Mouse (Mus musculus) yolk sac, embryonic 10.5 days (tissue): ENCODE results near the gene Gm10912.
"Not testable (repeated sequence)": the region's sequence is repeated elsewhere in the genome, so short reads cannot be mapped to it uniquely, and the experiment has no call there.

Source experiments
- DNase-seq: peaks from one replicate; pipeline ENCODE4 v3.0.0-alpha.2; 2017; ENCODE audit warnings: low spot score

Gene Gm10912

GRCm38 (mm10) chr2:104065526-104065925 lies at the start of gene Gm10912:
Gene Gm10912, plus strand, starts transcription at chr2:104065826.
- DNase-seq: not testable (repeated sequence)

DNA sequence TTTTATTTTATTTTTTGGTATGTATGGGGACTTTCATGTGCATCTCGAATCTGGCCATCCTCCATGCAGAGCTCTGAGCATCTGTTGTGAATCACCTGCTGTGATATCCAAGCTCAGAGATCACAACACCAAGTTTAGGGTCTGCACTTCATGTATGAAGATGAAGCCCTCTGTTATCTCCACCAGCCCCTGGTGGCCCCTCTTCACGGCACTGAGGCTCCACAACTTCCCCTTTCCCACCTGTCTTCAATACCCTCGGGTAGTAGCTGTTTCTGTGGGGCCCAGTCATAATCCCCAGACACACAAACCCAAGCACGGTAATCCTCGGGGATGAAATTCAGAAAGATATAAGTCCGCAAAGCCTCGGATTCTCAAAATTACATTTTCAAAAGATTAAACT lies 42.5 kb upstream of the Gm10912 start:
- DNase-seq: no peak

- DNase-seq: no peak
Observed at GRCm38 (mm10) chr2:104024656-104025055, 41.0 kb upstream of the Gm10912 start.

DNA sequence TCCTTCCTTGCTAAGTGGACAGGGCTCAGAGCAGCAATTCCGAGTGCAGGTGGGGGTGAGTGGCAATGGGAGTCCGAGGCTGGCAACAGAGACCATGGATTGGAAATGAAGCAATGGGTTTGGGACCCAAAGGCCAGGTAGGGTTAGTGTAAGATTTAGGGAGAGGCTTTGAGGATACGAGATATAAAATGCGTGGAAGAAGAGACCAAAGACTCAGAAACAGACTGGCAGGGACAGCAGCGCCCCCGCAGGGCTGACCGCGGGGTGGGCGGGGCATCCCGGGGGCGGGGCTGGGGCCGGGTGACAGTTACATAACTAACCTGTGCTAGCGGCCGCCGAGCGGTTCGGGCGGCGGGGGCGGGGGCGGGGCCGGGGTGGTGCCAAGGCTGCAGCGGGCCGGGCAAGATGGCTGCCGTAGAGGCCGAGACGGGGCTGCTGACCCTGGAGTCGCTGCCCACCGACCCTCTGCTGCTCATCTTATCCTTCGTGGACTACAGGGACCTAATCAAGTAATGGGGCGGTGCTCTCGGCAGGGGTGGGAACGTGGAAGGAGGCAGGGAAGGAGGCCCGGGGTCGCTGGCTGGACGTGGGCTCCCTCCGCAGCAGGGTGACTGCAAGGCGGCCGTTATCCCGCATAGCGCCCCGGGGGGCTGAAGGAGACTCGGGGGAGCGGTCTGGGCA lies 38.0 kb upstream of the Gm10912 start, which contains the start of gene Fbxo3:
TSS of gene Fbxo3 (plus strand) at position 264 of the 681 bp plus-strand sequence.
- DNase-seq: peak; percentile 94

GRCm38 (mm10) chr2:104028139-104028723 lies 37.4 kb upstream of the Gm10912 start, which contains the start of gene 4931422A03Rik:
Gene 4931422A03Rik, minus strand, starts transcription at chr2:104028361.
- peak; percentile 18 for DNase-seq

GRCm38 (mm10) chr2:104029074-104029473 lies 36.6 kb upstream of the Gm10912 start:
- no peak for DNase-seq

DNA sequence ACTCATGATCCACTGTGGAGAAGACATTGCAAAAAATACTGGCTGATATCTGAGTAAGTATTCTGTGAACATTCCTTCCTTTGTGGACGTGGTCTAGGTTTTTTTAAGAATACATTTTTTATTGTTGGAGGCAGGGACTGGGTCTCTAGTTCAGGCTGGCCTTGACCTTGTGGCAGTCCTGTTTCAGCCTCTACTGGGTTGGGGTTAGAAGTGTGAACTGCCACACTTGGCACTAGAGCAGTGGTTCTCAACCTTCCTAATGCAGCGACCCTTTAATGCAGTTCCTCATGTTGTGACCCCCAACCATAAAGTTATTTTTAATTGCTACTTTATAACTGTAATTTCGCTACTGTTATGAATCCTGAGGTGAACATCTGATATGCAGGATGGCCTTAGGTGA lies 35.2 kb upstream of the Gm10912 start:
- no peak for DNase-seq

DNA sequence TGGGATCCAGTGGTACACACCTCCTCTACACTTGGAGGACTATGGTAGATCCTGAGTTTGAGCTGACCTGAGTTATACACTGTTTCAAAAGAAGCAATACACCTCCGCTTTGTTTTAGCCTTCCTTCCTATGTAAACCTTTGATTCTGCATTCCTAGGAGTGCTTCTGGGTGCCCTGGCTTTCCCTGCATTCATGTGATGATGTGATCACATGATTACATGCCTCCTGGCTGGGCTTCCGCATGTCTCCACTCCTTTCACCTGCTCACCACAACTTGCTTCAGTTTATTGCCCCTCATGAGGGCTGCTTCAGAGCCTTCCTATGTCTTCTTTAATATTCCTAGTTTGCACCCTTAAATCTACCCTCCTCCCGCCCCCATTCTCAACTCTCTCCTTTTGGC lies 33.6 kb upstream of the Gm10912 start:
- no peak for DNase-seq

- peak; percentile 64 for DNase-seq
Observed at GRCm38 (mm10) chr2:104034832-104035472, 30.7 kb upstream of the Gm10912 start.

GRCm38 (mm10) chr2:104035595-104035994 lies 30.0 kb upstream of the Gm10912 start:
- DNase-seq: no peak

DNA sequence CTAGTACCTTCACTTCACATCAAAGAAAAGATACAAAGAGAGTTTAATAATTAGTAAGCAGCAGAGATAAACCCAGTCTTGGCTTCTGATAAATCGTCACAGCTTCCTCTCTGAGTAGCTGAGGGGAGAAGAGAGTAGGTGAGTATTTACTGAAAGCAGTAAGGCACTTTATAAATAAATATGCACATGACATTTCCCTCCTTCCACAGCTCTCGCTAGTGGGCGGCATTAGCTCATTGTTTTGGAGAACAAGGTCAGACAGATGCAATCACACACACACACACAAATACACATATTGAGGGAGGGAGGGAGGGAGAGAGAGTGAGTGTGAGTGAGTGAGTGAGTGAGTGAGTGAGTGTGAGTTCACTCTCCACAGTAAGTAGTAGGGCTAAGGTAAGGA lies 29.3 kb upstream of the Gm10912 start:
- DNase-seq: no peak

GRCm38 (mm10) chr2:104038236-104038635 lies 27.4 kb upstream of the Gm10912 start:
- no peak for DNase-seq

DNA sequence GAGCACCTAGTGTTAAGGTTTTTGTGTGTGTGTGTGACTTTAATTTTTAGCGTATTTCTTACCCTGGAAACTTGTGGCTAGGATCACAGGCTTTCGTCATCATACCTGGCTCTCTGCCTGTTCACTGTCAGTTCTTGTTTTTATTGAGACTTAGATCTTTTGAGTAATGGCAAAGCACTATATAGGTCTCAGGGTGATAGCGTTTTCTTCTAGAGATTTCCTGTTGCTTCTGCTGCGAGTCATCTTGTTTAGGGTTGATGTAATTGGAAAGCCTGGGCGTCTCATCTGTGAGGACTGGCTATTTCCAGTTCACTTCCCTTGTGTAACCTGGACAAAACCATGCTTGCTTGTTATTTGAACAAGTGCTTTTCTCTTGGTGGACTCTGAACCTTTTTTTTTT lies 24.0 kb upstream of the Gm10912 start:
- DNase-seq: no peak

- no peak for DNase-seq
Observed at GRCm38 (mm10) chr2:104042766-104043165, 22.9 kb upstream of the Gm10912 start.

- DNase-seq: peak; percentile 32
Observed at GRCm38 (mm10) chr2:104043624-104044478, 21.8 kb upstream of the Gm10912 start.

GRCm38 (mm10) chr2:104044479-104045080 lies 21.0 kb upstream of the Gm10912 start:
- DNase-seq: no peak

- DNase-seq: no peak
Observed at GRCm38 (mm10) chr2:104058381-104058780, 7.2 kb upstream of the Gm10912 start.

- no peak for DNase-seq
Observed at GRCm38 (mm10) chr2:104058954-104059353, 6.7 kb upstream of the Gm10912 start.

- no peak for DNase-seq
Observed at GRCm38 (mm10) chr2:104059786-104060185, 5.8 kb upstream of the Gm10912 start.

DNA sequence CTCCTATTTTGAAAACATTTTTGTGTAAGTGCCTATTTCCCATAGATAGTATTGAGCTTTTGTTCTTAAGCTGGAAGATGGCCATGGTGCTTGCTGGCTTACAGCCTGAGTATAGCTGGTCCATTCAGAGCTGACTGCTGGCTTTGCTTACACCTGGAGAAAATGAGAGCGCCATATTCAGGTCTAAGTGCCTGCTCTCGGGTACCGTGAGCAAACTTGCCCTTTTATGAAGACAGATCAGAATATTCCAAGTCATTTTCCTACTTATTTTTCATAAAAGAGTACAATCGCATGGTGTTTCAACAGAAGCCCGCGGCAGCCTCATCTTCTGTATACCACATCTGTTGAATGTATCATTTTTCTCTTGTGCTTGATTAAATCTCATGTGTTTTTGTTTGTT lies 4.6 kb upstream of the Gm10912 start:
- DNase-seq: no peak

DNA sequence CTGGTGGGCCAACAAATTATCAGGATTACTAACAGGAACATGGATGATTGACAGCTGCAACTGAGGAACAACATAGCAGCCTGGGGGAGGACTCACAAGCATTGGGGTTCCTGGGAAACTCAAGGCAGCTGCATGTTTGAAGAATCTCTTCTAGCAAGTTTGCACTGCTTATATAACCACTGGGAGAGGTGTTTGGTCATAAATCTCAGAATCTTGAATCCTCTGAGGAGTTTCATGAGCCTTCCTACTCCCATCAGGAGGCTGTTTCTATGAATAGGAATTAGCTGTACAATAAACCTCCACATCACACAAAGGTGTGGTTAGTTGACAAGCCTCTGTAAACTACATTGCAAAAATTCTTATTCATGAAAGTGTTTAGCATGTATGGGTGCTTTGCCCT lies 3.0 kb upstream of the Gm10912 start:
- DNase-seq: no peak

- DNase-seq: no peak
Observed at GRCm38 (mm10) chr2:104064152-104064551, 1.5 kb upstream of the Gm10912 start.
